Mouse (Mus musculus) stomach, postnatal 0 days (tissue): ENCODE measurements at regions not wholly inside any gene's neighbourhood (a gene's known extent, or its start where the extent isn't known, plus 50 kb on each side); places are given as distances from the start of the nearest gene placed in this dataset.

Source experiments
- CTCF ChIP-seq: IDR thresholded peaks from 2 replicates; pipeline ENCODE4 v1.5.1; 2016; ENCODE audit warnings: antibody characterized with exemption, low read depth, mild to moderate bottlenecking, moderate library complexity
- EP300 ChIP-seq: optimal IDR thresholded peaks from 2 replicates; pipeline ENCODE3; 2016; ENCODE audit warnings: antibody characterized with exemption

GRCm38 (mm10) chr11:50520162-50520561 is 81.7 kb upstream of the Adamts2 start:
- TF ChIP-seq CTCF (no peak), EP300 (no peak)
